Mouse (Mus musculus): ENCODE data around the gene Shisa3. TPM values are rescaled to one million over a fixed set of nuclear protein-coding genes. Genes with fewer than 3 reads are reported as not detected.

The Shisa3 gene
- not detected in 2 replicates for polyA plus RNA-seq (2012)

DNA sequence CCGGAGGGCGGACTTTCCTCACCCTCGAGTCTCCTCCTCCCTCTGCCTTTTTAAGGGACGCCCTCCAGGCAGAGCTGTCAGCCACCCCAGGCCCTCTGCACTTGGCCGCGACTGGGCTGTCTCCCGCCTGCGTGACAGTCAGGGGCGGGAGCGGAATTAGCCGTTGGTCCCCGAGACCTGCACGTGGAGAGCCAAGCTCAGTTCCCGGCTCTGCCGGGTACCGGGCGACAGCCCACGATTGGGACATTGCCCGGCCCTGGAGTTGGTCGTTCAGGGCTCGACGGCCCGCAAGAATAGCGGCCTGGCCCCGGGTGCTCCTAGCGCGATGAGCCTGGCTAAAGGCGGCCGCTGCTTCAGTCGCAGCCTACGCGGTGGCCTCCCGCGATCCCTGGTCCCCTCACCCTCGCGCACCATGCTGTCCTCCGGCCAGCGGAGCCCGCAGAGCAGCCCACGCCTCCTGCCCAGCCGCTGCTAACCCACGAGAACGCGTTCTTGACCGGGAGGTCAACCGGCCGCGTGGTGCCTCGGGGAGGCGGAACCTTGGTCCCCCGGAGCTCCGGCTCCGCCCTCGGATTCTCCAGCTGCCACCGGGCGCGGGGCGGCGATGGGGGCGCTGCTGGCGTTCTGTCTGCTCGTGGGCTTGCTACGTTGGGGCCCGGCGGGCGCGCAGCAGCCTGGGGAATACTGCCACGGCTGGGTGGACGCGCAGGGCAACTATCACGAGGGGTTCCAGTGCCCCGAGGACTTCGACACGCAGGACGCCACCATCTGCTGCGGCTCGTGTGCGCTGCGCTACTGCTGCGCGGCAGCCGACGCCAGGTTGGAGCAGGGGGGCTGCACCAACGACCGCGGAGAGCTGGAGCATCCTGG, at the start of gene Shisa3:
Gene Shisa3 (plus strand): TSS at position 79 of the 870 bp plus-strand sequence.
- H3K4me1 ChIP-seq (ENCODE audit: control insufficient read depth): 0 out of 2 replicates have a peak, but pooled peaks cover 3% of the 10 kb centered on the region
- peaks cover 72% of the 10 kb centered on the region for H3K27me3 ChIP-seq (ENCODE audit: control insufficient read depth)
- TF ChIP-seq GATA1 (IDR thresholded peaks at IDR 0.05; ENCODE audit: low read length) (no peak), TAL1 (IDR thresholded peaks at IDR 0.05; ENCODE audit: low read length) (no peak)
- no peak within 1 kb of the TSS for H3K4me3 ChIP-seq (replicated peaks)
- H3K36me3 ChIP-seq (ENCODE audit: control insufficient read depth): no peaks in the 10 kb centered on the region
- H3K9me3 ChIP-seq (ENCODE audit: control insufficient read depth, low read length): peaks cover 11% of the 10 kb centered on the region; the same call in 1 of the 2 replicates

GRCm38 (mm10) chr5:67558644-67559043, 49.0 kb upstream of the Shisa3 start:
- H3K36me3 ChIP-seq (ENCODE audit: control insufficient read depth): no peaks in the 10 kb centered on the region
- no peak overlapping the region for H3K4me3 ChIP-seq (replicated peaks)
- H3K9me3 ChIP-seq (ENCODE audit: control insufficient read depth, low read length): no peaks in the 10 kb centered on the region
- no peak for TF ChIP-seq GATA1 (IDR thresholded peaks at IDR 0.05; ENCODE audit: low read length)
- no peak for TF ChIP-seq TAL1 (IDR thresholded peaks at IDR 0.05; ENCODE audit: low read length)
- H3K4me1 ChIP-seq (ENCODE audit: control insufficient read depth): no peaks in the 10 kb centered on the region
- no peaks in the 10 kb centered on the region for H3K27me3 ChIP-seq (ENCODE audit: control insufficient read depth)

DNA sequence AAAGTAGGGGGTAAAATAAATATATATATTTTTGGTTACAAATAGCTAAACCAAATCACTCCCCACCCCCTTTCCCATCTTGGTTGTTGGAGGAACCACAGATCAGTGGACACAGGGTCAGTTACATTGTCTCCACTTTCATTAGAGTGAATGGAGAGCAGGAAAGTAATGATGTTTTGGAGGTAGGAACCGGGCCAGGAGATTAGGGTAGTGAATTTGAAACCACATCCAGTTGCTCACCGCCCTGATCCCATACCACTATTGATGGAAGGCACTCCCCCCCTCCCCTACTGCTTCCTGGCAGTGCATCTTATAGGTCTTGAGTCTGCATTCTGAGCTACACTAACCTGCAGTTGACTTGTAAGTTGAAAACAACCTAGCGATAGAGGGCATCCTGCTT, 48.6 kb upstream of the Shisa3 start:
- Histone ChIP-seq H3K9me3 (ENCODE audit: control insufficient read depth, low read length) (no peaks in the 10 kb centered on the region), H3K27me3 (ENCODE audit: control insufficient read depth) (no peaks in the 10 kb centered on the region), H3K36me3 (ENCODE audit: control insufficient read depth) (no peaks in the 10 kb centered on the region), H3K4me3 (replicated peaks) (no peak overlapping the region), H3K4me1 (ENCODE audit: control insufficient read depth) (no peaks in the 10 kb centered on the region)
- TF ChIP-seq TAL1 (IDR thresholded peaks at IDR 0.05; ENCODE audit: low read length) (no peak), GATA1 (IDR thresholded peaks at IDR 0.05; ENCODE audit: low read length) (no peak)

DNA sequence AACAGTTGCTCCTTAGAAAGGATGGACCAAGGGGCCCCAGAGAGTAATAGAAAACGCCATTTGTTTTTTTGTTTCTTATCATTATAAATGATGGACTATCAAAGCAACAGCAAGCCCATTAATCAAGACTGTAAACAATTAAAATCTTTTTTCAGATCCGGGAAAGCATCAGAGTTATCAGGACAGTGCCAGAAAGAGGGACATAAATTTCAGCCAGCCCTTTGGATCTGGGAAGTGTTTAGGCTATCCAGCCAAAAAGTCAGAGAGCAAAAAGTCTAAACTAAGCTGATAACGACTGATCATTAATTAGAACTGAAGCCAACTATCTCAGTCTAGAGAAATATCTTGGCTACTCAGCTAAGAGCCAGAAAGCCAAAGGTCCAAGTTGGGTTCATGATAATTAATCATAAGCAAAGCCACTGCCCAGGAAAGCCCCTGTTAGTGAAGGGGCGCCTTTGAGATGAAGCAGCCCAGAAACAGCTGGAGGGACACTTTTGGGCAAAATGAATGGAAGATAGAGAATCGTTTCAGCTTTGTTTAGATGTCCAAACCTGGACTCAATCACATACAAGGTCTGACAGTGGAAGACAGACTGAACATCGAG, 35.0 kb upstream of the Shisa3 start:
- H3K4me1 ChIP-seq (ENCODE audit: control insufficient read depth): no peaks in the 10 kb centered on the region
- TF ChIP-seq GATA1 (IDR thresholded peaks at IDR 0.05; ENCODE audit: low read length) (no peak), TAL1 (IDR thresholded peaks at IDR 0.05; ENCODE audit: low read length) (no peak)

DNA sequence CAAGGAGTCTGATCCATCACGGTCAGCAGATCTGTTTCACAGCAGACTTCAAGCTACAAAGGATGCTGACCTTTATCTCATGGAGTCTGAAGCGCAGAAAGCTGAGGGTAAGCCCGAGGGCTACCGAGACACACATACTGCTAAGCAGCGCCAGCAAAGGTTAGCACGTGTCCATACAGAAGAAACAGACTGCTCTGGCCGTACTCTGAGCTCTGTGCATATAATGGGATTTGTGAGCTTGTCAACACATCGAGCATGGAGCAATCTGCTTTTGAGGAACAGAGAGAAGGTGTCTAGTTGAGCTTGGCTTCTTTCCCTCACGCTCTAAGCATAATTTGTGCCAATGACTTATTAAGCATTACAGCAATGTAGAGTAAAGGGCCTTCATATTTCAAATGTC, 33.6 kb upstream of the Shisa3 start:
- Histone ChIP-seq H3K4me3 (replicated peaks) (no peak overlapping the region), H3K27me3 (ENCODE audit: control insufficient read depth) (no peaks in the 10 kb centered on the region), H3K4me1 (ENCODE audit: control insufficient read depth) (no peaks in the 10 kb centered on the region), H3K36me3 (ENCODE audit: control insufficient read depth) (no peaks in the 10 kb centered on the region), H3K9me3 (ENCODE audit: control insufficient read depth, low read length) (no peaks in the 10 kb centered on the region)
- no peak for TF ChIP-seq GATA1 (IDR thresholded peaks at IDR 0.05; ENCODE audit: low read length)
- no peak for TF ChIP-seq TAL1 (IDR thresholded peaks at IDR 0.05; ENCODE audit: low read length)

More for the DNA sequence above, 35.0 kb upstream of the Shisa3 start:
- no peaks in the 10 kb centered on the region for H3K9me3 ChIP-seq (ENCODE audit: control insufficient read depth, low read length)
- H3K36me3 ChIP-seq (ENCODE audit: control insufficient read depth): no peaks in the 10 kb centered on the region
- no peak overlapping the region for H3K4me3 ChIP-seq (replicated peaks)
- no peaks in the 10 kb centered on the region for H3K27me3 ChIP-seq (ENCODE audit: control insufficient read depth)

GRCm38 (mm10) chr5:67575705-67576104, 32.0 kb upstream of the Shisa3 start:
- TF ChIP-seq TAL1 (IDR thresholded peaks at IDR 0.05; ENCODE audit: low read length) (no peak), GATA1 (IDR thresholded peaks at IDR 0.05; ENCODE audit: low read length) (no peak)
- H3K36me3 ChIP-seq (ENCODE audit: control insufficient read depth): no peaks in the 10 kb centered on the region
- H3K9me3 ChIP-seq (ENCODE audit: control insufficient read depth, low read length): no peaks in the 10 kb centered on the region
- H3K4me1 ChIP-seq (ENCODE audit: control insufficient read depth): no peaks in the 10 kb centered on the region
- no peaks in the 10 kb centered on the region for H3K27me3 ChIP-seq (ENCODE audit: control insufficient read depth)
- H3K4me3 ChIP-seq (replicated peaks): no peak overlapping the region

DNA sequence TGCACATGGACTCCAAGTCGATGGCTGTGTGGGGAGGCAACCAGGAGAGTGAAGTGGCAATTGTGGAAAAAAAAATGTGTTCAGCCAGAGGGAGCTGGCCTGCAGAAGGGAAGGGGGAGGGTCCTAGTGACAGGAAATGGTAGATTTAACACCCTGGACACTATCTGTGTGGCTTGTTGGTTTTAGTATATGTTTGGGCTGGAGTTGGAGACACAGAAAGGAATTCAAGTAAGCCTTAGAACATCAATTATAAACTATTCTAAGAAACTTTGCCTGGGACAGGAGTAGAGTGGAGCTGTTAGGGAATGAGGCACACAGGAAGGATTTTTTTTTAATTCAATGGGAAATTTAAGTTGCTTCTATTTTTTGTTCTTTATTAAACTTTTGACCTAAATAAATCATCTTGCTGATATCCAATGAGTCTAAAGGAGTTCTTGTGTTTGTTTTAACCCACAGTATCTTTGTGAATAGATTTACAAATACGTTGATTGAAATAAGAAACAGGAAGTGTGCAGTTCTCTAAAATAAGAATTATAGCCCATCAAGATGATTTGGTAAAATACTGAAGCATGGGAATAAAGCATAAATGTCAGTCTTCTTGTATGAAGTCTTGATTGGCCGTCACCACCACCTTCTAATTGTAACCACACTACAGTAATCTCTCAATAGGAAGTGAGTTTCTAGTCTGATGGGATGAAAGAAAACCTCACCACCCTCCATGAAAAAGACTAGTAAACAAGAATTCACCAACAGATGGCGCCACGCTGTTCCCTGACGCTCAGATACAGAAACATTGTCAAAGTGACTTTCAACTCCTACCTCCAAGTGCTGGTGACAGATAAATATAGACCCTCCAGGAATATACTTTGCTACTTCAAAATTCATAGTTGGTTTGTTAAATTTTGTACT, 27.7 kb upstream of the Shisa3 start:
- H3K36me3 ChIP-seq (ENCODE audit: control insufficient read depth): no peaks in the 10 kb centered on the region
- H3K4me1 ChIP-seq (ENCODE audit: control insufficient read depth): no peaks in the 10 kb centered on the region
- no peaks in the 10 kb centered on the region for H3K9me3 ChIP-seq (ENCODE audit: control insufficient read depth, low read length)
- TF ChIP-seq GATA1 (IDR thresholded peaks at IDR 0.05; ENCODE audit: low read length) (no peak), TAL1 (IDR thresholded peaks at IDR 0.05; ENCODE audit: low read length) (no peak)
- no peak overlapping the region for H3K4me3 ChIP-seq (replicated peaks)
- H3K27me3 ChIP-seq (ENCODE audit: control insufficient read depth): no peaks in the 10 kb centered on the region

GRCm38 (mm10) chr5:67595070-67595469, 12.6 kb upstream of the Shisa3 start:
- no peak for TF ChIP-seq GATA1 (IDR thresholded peaks at IDR 0.05; ENCODE audit: low read length)
- no peak for TF ChIP-seq TAL1 (IDR thresholded peaks at IDR 0.05; ENCODE audit: low read length)
- H3K4me1 ChIP-seq (ENCODE audit: control insufficient read depth): no peaks in the 10 kb centered on the region
- no peaks in the 10 kb centered on the region for H3K27me3 ChIP-seq (ENCODE audit: control insufficient read depth)
- H3K9me3 ChIP-seq (ENCODE audit: control insufficient read depth, low read length): no peaks in the 10 kb centered on the region
- no peaks in the 10 kb centered on the region for H3K36me3 ChIP-seq (ENCODE audit: control insufficient read depth)
- H3K4me3 ChIP-seq (replicated peaks): no peak overlapping the region
